Comparison of ENCODE assay signal across 8 mouse cellular contexts in genomic region chr5:107961438-107962251, GRCm38 (mm10). TPM values are rescaled to one million over a fixed set of nuclear protein-coding genes. Genes with fewer than 3 reads are reported as not detected.
DNase-seq lines count a peak whose midpoint lies in the region; ATAC-seq and TF ChIP-seq lines count a peak whose summit lies in the region.

No protein-coding gene starts in this region.

- no peak for TF ChIP-seq CTCF in thymus, adult 2 months (IDR thresholded peaks at IDR 0.05; ENCODE audit: borderline replicate concordance, control insufficient read depth, extremely low read depth, insufficient read depth, low read length, poor library complexity)
- no peak for TF ChIP-seq CTCF in layer of hippocampus, adult 2 months (conservative IDR thresholded peaks at IDR 0.05)

- H3K4me3 ChIP-seq in thymus, adult 2 months (ENCODE audit: control insufficient read depth, insufficient read depth, low read length): peak overlapping the region; percentile 12
- H3K4me3 ChIP-seq in layer of hippocampus, adult 2 months: peak overlapping the region; percentile 32

- TF ChIP-seq POLR2A in thymus, adult 2 months (IDR thresholded peaks at IDR 0.05; ENCODE audit: control insufficient read depth, extremely low read depth, insufficient read depth, low read length, poor library complexity): no peak

- H3K27me3 ChIP-seq in thymus, adult 2 months (ENCODE audit: control insufficient read depth, insufficient read depth, low read length): no peaks in the 10 kb centered on the region

- no peaks in the 10 kb centered on the region for H3K36me3 ChIP-seq in thymus, adult 2 months (ENCODE audit: control insufficient read depth, insufficient read depth, low read length)

- ATAC-seq in granulocyte monocyte progenitor cell, adult 5-6 weeks (replicated peaks; ENCODE audit: poor library complexity, severe bottlenecking): peak; percentile 75

- DNase-seq in adrenal gland, postnatal 10 days: peak; percentile 65
- DNase-seq in adrenal gland, postnatal 25 days: no peak
- peak; percentile 56 for DNase-seq in thymus, adult 2 months
- DNase-seq in thymus, postnatal 0 days (ENCODE audit: low spot score): no peak
- peak; percentile 53 to 75 for DNase-seq in layer of hippocampus, adult 2 months (ENCODE audit: low spot score in 2 of 2)
- DNase-seq in lung, postnatal 25 days (ENCODE audit: low spot score): peak; percentile 49
- peak; percentile 47 to 50 for DNase-seq in thymus, postnatal 36 days

- peaks cover 16% of the 10 kb centered on the region for H3K4me1 ChIP-seq in thymus, adult 2 months (replicated peaks; ENCODE audit: control insufficient read depth, insufficient read depth, low read length)

- peak overlapping the region; percentile 34 for H3K27ac ChIP-seq in thymus, adult 2 months (ENCODE audit: control insufficient read depth, insufficient read depth, low read length)
- peak overlapping the region; percentile 68 for H3K27ac ChIP-seq in layer of hippocampus, adult 2 months

- 20% methylated on average over 16 of the region's 16 CpGs for WGBS in thymus, adult 2 months

RNA-seq across cellular contexts. Expression of gene Fam69a, which starts 25.2 kb away (rescaled TPM):
- total RNA-seq in adrenal gland, postnatal 10 days (2021): 10 to 100 TPM; 18.0 to 18.5 TPM
- total RNA-seq in adrenal gland, postnatal 25 days (2021): 4.4 and 4.6 TPM in 2 replicates
- polyA plus RNA-seq in thymus, adult 2 months (2012; rRNA removed): 2.1 and 2.3 TPM in 2 replicates
- 36.8 and 38.3 TPM in 2 replicates for polyA plus RNA-seq in thymus, postnatal 0 days (2015; fragmentation: Nextera tagmentation; extraction: Ambion mirVana)
- 21.8 and 32.0 TPM in 2 replicates for total RNA-seq in granulocyte monocyte progenitor cell, adult 5-6 weeks (2014; fragmentation: Nextera tagmentation)
- total RNA-seq in granulocyte monocyte progenitor cell, adult 5-6 weeks (2017): 16.8 and 22.9 TPM in 2 replicates
- total RNA-seq in layer of hippocampus, adult 2 months (2021): 10 to 100 TPM; 36.2 to 40.0 TPM

Comparison
In these comparisons a context has a peak if more than half of its experiments do, and no peak if none do; other contexts are left out.
1. DNase-seq: peak in adrenal gland, postnatal 10 days (single experiment), thymus, adult 2 months (single experiment), layer of hippocampus, adult 2 months (2 of 2), lung, postnatal 25 days (single experiment) and thymus, postnatal 36 days (2 of 2); none in adrenal gland, postnatal 25 days (single experiment) and thymus, postnatal 0 days (single experiment).